Mouse (Mus musculus) megakaryocyte, embryonic 14.5 days (primary cell): ENCODE results near the gene Alad.

Experiments
- FLI1 ChIP-seq: IDR thresholded peaks from 2 replicates; pipeline ENCODE4 v1.6.1; 2012; ENCODE audit warnings: low read length, inconsistent platforms, mixed read lengths
- GATA1 ChIP-seq: IDR thresholded peaks from 3 replicates; pipeline ENCODE4 v1.6.1; 2012; ENCODE audit warnings: mixed read lengths, low read length, inconsistent platforms, borderline replicate concordance

GRCm38 (mm10) chr4:62496815-62497214 is 22.9 kb downstream of the Alad start:
- no peak for TF ChIP-seq GATA1
- TF ChIP-seq FLI1, result no peak
